Mouse (Mus musculus) megakaryocyte, adult 5-6 weeks (primary cell): ENCODE measurements around the gene Sprr2i. TPM values are rescaled to one million over a fixed set of nuclear protein-coding genes. Genes with fewer than 3 reads are reported as not detected.

Source experiments
- ATAC-seq: 2 replicates; pipeline ENCODE4 v1.8.0; 2016; ENCODE audit warnings: mild to moderate bottlenecking, inconsistent platforms; ENCODE audit not compliant: poor library complexity, severe bottlenecking
- total RNA-seq, 2 experiments: library from RNA; stranded (forward) in 1 of 2; stranded (reverse) in 1 of 2; fragments of 153-499, 151-499 nt in 1 of 2; fragments of 221-1000, 200-1000 nt in 1 of 2; gene quantifications; 2 replicates each; pipeline versions ENCODE4 v1.2.3 to v1.2.4; 2015 to 2017

The Sprr2i gene
- total RNA-seq (2015) = not detected in 2 replicates
- total RNA-seq (2017) = not detected in 2 replicates

DNA sequence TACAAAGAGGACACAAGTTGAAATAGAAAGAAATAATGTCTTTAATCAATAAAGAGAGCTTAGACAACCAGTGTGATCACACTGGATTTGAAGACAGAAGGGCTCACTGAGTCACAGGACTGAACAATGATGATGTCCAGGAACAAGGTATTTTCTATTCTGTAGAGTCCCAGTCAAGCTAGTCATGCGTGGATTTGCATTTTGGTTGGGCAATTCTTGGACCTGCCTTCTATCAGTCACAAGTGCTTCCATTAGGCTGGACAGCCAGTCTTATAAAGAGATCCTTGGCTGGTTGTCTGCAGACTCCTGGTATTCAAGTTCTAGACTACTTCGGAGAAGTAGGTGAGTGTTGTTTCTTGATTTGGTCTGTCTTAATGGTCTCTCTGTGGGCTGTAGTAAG lies at the start of gene Sprr2i:
Gene Sprr2i (plus strand): TSS at position 301 of the 400 bp plus-strand sequence.
- ATAC-seq = no peak

- no peak for ATAC-seq
These were observed 46.2 kb upstream of the Sprr2i start for GRCm38 (mm10) chr3:92361619-92362018.

DNA sequence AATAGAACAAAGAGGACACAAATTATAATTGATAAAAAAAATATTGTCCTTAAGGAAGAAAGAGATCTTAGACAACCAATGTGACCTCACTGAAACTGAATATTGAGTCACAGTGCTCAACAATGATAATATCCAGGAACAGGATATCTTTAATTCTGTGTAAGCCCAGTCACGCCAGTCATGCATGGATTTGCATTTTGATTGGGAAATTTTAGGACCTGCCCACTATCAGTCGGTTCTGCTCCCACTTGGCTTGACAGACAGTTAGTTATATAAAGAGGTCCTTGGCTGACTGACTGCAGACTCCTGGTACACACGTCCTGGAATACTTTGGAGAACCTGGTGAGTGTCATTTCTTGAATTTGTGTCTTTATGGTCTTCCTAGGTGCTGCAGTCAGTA lies 42.9 kb upstream of the Sprr2i start, which contains the start of gene Sprr2f:
Gene Sprr2f (plus strand): TSS at position 301 of the 400 bp plus-strand sequence.
- ATAC-seq = no peak

DNA sequence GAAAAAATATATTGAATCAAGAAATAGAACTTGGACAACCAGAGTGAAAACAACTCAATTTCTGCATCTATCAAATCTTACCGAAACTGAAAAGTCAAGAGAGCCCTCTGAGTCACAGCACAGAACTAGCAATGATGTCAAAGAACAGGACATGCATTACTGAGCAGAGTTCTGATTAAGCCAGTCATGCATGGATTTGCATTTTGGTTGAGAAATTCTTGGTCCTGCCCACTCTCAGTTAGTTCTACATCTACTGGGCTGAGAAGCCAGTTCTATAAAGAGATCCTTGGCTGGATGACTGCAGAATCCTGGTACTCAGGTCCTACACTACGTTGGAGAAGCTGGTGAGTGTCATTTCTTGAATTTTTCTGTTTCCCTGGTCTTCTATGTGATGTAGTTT lies 34.2 kb upstream of the Sprr2i start:
- no peak for ATAC-seq

- no peak for ATAC-seq
These were observed 22.4 kb upstream of the Sprr2i start, which contains the start of gene Sprr2h for GRCm38 (mm10) chr3:92385385-92385784. Gene Sprr2h, plus strand, starts transcription at chr3:92385685.

- ATAC-seq = no peak
These were observed 13.5 kb upstream of the Sprr2i start for GRCm38 (mm10) chr3:92394301-92394700.

DNA sequence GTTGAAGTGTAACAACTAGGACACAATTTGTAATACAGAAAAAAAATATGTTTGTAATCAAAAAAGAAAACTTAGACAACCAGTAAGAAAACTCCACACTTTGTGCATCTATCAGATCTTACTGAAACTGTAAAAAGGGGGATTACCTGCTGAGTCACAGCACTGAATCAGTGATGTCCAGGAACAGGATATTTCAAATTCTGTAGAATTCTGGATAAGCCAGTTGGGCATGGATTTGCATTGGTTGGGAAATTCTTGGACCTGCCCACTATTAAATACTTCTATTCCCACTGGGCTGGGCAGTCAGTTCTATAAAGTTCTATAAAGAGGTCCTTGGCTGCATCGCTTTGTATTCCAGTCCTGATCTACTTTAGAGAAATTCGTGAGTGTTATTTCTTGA lies 10.0 kb downstream of the Sprr2i start, which contains the start of gene Sprr2j-ps:
Gene Sprr2j-ps (plus strand): TSS at position 301 of the 400 bp plus-strand sequence.
- no peak for ATAC-seq

DNA sequence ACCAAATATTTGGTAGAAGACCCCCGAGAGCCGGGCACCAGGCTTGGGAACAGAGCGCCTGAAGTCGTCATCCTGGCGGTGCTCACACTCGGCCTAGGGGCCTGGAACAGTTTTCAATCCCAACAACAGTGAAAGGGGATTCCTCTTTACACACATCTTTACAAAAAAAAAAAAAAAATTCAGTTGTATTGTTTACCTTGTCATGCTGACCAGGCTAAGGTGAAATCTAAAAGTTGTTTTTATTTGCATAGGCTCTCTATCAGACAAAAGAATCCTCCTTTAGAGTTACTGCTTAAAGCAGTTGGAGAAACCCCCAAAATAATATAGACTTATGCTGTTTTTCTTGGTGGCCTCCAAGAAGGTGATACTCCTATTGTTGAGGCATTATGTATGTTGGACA lies 21.5 kb downstream of the Sprr2i start, which contains the start of gene Gm9774:
Gene Gm9774 (minus strand): TSS at position 101 of the 400 bp plus-strand sequence.
- ATAC-seq = no peak

DNA sequence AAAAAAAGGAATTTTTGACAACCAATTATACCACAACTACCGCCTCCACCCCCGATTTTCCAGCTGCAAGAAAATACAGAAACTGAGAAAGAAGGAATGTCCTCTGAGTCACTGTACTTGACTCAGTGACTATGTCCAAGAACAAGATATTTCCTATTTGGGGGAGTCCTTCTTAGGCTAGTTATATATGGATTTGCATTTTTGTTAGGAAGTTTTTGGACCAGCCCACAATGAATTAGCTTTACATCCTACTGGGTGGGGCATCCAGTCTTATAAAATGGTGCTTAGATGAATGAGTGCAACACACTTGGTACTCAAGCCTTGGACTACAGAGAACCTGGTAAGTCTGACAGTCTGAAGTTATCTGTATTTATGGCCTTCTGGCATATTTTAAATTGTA lies 24.5 kb downstream of the Sprr2i start, which contains the start of gene Sprr2k:
Gene Sprr2k (plus strand): TSS at position 301 of the 400 bp plus-strand sequence.
- ATAC-seq = no peak

DNA sequence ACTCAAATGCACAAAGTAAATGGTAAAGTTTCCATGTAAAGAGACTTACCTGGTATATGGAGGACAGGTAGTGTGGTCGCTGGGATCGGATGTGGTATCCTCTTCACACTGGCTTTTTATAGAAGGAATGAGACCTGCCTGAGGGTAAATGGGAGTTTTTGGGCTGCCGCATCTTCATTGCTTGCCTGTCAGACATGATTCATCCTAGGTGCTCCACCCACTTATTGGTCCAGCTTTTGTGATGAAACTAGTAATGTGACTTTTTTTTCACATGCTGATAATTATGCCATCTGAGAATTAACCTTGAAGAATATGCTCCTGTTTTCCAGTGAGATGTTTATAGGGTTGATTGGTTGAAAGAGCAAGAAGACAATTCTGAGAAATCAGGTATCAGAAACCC lies 30.9 kb downstream of the Sprr2i start, which contains the start of gene Sprr1b:
Gene Sprr1b (minus strand): TSS at position 101 of the 400 bp plus-strand sequence.
- no peak for ATAC-seq

DNA sequence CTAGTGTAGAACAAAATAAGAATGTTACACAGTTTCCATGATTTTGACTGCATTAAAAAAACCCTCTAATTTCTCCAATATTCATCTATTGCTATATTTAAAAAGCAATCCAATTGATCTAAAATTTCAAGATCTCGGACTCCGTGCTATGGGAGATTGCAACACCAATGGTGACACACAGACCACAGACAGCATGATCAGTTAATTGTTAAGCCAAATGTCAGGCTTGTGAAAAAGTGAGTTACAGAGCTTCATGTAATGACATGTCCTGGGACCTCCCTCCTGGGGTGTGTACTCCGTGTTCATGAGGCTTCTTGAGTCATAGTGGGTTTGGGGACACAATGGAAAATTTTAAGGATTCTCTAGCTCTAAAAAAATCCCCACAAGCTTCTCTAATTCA lies 32.4 kb downstream of the Sprr2i start:
- ATAC-seq = no peak

DNA sequence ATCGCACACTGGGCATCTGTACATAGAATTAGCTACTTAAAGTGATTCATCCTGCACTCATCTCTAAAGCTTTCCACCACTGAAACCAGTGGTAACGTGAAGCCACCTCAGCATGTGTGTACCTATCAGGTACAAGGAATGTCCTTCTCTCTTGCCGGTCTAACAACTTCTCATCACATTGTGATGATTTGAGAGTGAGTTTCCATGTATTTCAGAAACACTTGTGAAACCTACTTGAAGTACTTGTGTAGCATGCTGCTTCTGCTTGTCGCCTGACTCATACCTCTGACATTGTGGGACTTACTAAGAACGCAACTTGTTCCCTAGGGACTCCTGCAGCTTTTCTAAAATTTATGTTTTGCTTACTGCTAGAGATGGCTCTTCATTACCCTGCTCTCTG lies 47.4 kb downstream of the Sprr2i start:
- no peak for ATAC-seq

DNA sequence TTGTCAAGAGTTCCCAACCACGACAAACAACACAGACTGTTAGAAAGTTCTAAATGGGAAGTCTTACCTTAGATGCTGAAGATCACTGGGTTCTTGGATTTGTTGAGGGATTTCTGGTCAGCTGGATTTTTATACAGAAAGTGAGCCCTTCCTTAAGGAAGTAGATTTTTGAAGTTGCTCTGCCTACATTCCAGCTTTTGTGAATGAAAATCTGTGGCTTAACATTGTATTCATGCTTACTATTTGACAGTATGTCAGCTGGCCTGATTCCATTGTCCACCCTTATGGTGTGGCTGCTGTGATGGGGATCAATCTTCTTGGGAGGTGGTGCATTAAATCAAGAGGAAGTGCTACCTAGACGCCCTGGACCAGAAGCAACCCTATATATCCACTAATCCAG lies 50.8 kb downstream of the Sprr2i start, which contains the start of gene Sprr3:
Gene Sprr3 (minus strand): TSS at position 101 of the 400 bp plus-strand sequence.
- ATAC-seq = no peak

Other genes with a start within 250 kb of the Sprr2i start
- not detected in 2 replicates for gene Sprr2a1, start 192.2 kb upstream of the Sprr2i start, total RNA-seq (2015)
- not detected in 2 replicates for gene Sprr2a1, start 192.2 kb upstream of the Sprr2i start, total RNA-seq (2017)
- gene Sprr2a2, start 192.1 kb upstream of the Sprr2i start, total RNA-seq (2015) = not detected in 2 replicates
- not detected in 2 replicates for gene Sprr2a2, start 192.1 kb upstream of the Sprr2i start, total RNA-seq (2017)
- gene Sprr2a3, start 122.6 kb upstream of the Sprr2i start, total RNA-seq (2015) = not detected in 2 replicates
- not detected in 2 replicates for gene Sprr2a3, start 122.6 kb upstream of the Sprr2i start, total RNA-seq (2017)
- gene Sprr2b, start 91.4 kb upstream of the Sprr2i start, total RNA-seq (2015) = not detected in 2 replicates
- gene Sprr2b, start 91.4 kb upstream of the Sprr2i start, total RNA-seq (2017) = not detected in 2 replicates
- gene Sprr2d, start 68.9 kb upstream of the Sprr2i start, total RNA-seq (2015) = not detected in 2 replicates
- not detected in 2 replicates for gene Sprr2d, start 68.9 kb upstream of the Sprr2i start, total RNA-seq (2017)
- gene Sprr2e, start 55.8 kb upstream of the Sprr2i start, total RNA-seq (2015) = not detected in 2 replicates
- gene Sprr2e, start 55.8 kb upstream of the Sprr2i start, total RNA-seq (2017) = not detected in 2 replicates
- gene Sprr2f, start 42.8 kb upstream of the Sprr2i start, total RNA-seq (2015) = not detected in 2 replicates
- not detected in 2 replicates for gene Sprr2f, start 42.8 kb upstream of the Sprr2i start, total RNA-seq (2017)
- not detected in 2 replicates for gene Sprr2h, start 22.3 kb upstream of the Sprr2i start, total RNA-seq (2015)
- gene Sprr2h, start 22.3 kb upstream of the Sprr2i start, total RNA-seq (2017) = not detected in 2 replicates
- not detected in 2 replicates for gene Sprr2j-ps, start 10.1 kb downstream of the Sprr2i start, total RNA-seq (2015)
- not detected in 2 replicates for gene Sprr2j-ps, start 10.1 kb downstream of the Sprr2i start, total RNA-seq (2017)
- gene Gm9774, start 21.4 kb downstream of the Sprr2i start, total RNA-seq (2015) = 7.0 and 7.4 TPM in 2 replicates
- gene Gm9774, start 21.4 kb downstream of the Sprr2i start, total RNA-seq (2017) = 1.1 and 2.3 TPM in 2 replicates
- gene Sprr2k, start 24.6 kb downstream of the Sprr2i start, total RNA-seq (2015) = not detected in 2 replicates
- gene Sprr2k, start 24.6 kb downstream of the Sprr2i start, total RNA-seq (2017) = not detected in 2 replicates
- not detected in 2 replicates for gene Sprr1b, start 30.8 kb downstream of the Sprr2i start, total RNA-seq (2015)
- not detected in 2 replicates for gene Sprr1b, start 30.8 kb downstream of the Sprr2i start, total RNA-seq (2017)
- gene Sprr3, start 50.7 kb downstream of the Sprr2i start, total RNA-seq (2015) = not detected in 2 replicates
- gene Sprr3, start 50.7 kb downstream of the Sprr2i start, total RNA-seq (2017) = not detected in 2 replicates
- gene Sprr1a, start 77.9 kb downstream of the Sprr2i start, total RNA-seq (2015) = not detected in 2 replicates
- not detected in 2 replicates for gene Sprr1a, start 77.9 kb downstream of the Sprr2i start, total RNA-seq (2017)
- gene Sprr4, start 92.5 kb downstream of the Sprr2i start, total RNA-seq (2015) = not detected in 2 replicates
- gene Sprr4, start 92.5 kb downstream of the Sprr2i start, total RNA-seq (2017) = not detected in 2 replicates
- gene 2310046K23Rik, start 126.5 kb downstream of the Sprr2i start, total RNA-seq (2015) = not detected in 2 replicates
- not detected in 2 replicates for gene 2310046K23Rik, start 126.5 kb downstream of the Sprr2i start, total RNA-seq (2017)
- gene Ivl, start 165.7 kb downstream of the Sprr2i start, total RNA-seq (2015) = 0.18 TPM in 1 of 2 replicates, not detected in the other
- gene Ivl, start 165.7 kb downstream of the Sprr2i start, total RNA-seq (2017) = not detected in 2 replicates
- not detected in 2 replicates for gene Smcp, start 181.0 kb downstream of the Sprr2i start, total RNA-seq (2015)
- not detected in 2 replicates for gene Smcp, start 181.0 kb downstream of the Sprr2i start, total RNA-seq (2017)
- not detected in 2 replicates for gene 2210017I01Rik, start 199.5 kb downstream of the Sprr2i start, total RNA-seq (2015)
- not detected in 2 replicates for gene 2210017I01Rik, start 199.5 kb downstream of the Sprr2i start, total RNA-seq (2017)
- not detected in 2 replicates for gene Lce6a, start 213.7 kb downstream of the Sprr2i start, total RNA-seq (2015)
- gene Lce6a, start 213.7 kb downstream of the Sprr2i start, total RNA-seq (2017) = not detected in 2 replicates
- not detected in 2 replicates for gene Lce1a1, start 240.3 kb downstream of the Sprr2i start, total RNA-seq (2015)
- gene Lce1a1, start 240.3 kb downstream of the Sprr2i start, total RNA-seq (2017) = not detected in 2 replicates
- gene Lce1b, start 248.9 kb downstream of the Sprr2i start, total RNA-seq (2015) = not detected in 2 replicates
- not detected in 2 replicates for gene Lce1b, start 248.9 kb downstream of the Sprr2i start, total RNA-seq (2017)